Mouse (Mus musculus): ENCODE measurements around the gene Map4k5. TPM values are rescaled to one million over a fixed set of nuclear protein-coding genes. Genes with fewer than 3 reads are reported as not detected.

The Map4k5 gene
- polyA plus RNA-seq, 1 experiment = 0.17 TPM

GRCm38 (mm10) chr12:69800586-69800985, 92.4 kb downstream of the Map4k5 start:
- Histone ChIP-seq H3K4me3 (replicated peaks) (no peak overlapping the region), H3K36me3 (replicated peaks; ENCODE audit: low read length) (no peaks in the 10 kb centered on the region), H3K4me1 (no peaks in the 10 kb centered on the region)

GRCm38 (mm10) chr12:69796311-69796710, 96.7 kb downstream of the Map4k5 start:
- TF ChIP-seq FLI1 (IDR thresholded peaks at IDR 0.05; ENCODE audit: low read length) (no peak), GATA1 (IDR thresholded peaks at IDR 0.05; ENCODE audit: borderline replicate concordance, low read length) (no peak)
- H3K36me3 ChIP-seq (replicated peaks; ENCODE audit: low read length) = no peaks in the 10 kb centered on the region
- H3K4me3 ChIP-seq (replicated peaks) = no peak overlapping the region
- H3K4me1 ChIP-seq = peaks cover 4% of the 10 kb centered on the region
- H3K9me3 ChIP-seq = no peaks in the 10 kb centered on the region
- H3K27me3 ChIP-seq (replicated peaks) = peaks cover 25% of the 10 kb centered on the region

More at GRCm38 (mm10) chr12:69800586-69800985, 92.4 kb downstream of the Map4k5 start:
- no peak for TF ChIP-seq FLI1 (IDR thresholded peaks at IDR 0.05; ENCODE audit: low read length)
- TF ChIP-seq GATA1 (IDR thresholded peaks at IDR 0.05; ENCODE audit: borderline replicate concordance, low read length) = no peak
- peaks cover 6% of the 10 kb centered on the region for H3K27me3 ChIP-seq (replicated peaks)
- no peaks in the 10 kb centered on the region for H3K9me3 ChIP-seq

- Histone ChIP-seq H3K4me3 (replicated peaks) (peak within 1 kb of the TSS; percentile 93), H3K9me3 (no peaks in the 10 kb centered on the region), H3K36me3 (replicated peaks; ENCODE audit: low read length) (no peaks in the 10 kb centered on the region), H3K27me3 (replicated peaks) (peaks cover 67% of the 10 kb centered on the region), H3K4me1 (peaks cover 17% of the 10 kb centered on the region)
- TF ChIP-seq GATA1 (IDR thresholded peaks at IDR 0.05; ENCODE audit: borderline replicate concordance, low read length) (no peak), FLI1 (IDR thresholded peaks at IDR 0.05; ENCODE audit: low read length) (no peak)
These were observed 102.2 kb downstream of the Map4k5 start, which contains the start of gene Cdkl1 for GRCm38 (mm10) chr12:69790530-69791505. TSS of gene Cdkl1 (minus strand) at chr12:69791267.

- TF ChIP-seq FLI1 (IDR thresholded peaks at IDR 0.05; ENCODE audit: low read length) (no peak), GATA1 (IDR thresholded peaks at IDR 0.05; ENCODE audit: borderline replicate concordance, low read length) (no peak)
- Histone ChIP-seq H3K9me3 (no peaks in the 10 kb centered on the region), H3K36me3 (replicated peaks; ENCODE audit: low read length) (no peaks in the 10 kb centered on the region), H3K27me3 (replicated peaks) (peaks cover 69% of the 10 kb centered on the region), H3K4me1 (peaks cover 17% of the 10 kb centered on the region), H3K4me3 (replicated peaks) (peak overlapping the region; percentile 93)
These were observed 103.1 kb downstream of the Map4k5 start for GRCm38 (mm10) chr12:69789766-69790529.

DNA sequence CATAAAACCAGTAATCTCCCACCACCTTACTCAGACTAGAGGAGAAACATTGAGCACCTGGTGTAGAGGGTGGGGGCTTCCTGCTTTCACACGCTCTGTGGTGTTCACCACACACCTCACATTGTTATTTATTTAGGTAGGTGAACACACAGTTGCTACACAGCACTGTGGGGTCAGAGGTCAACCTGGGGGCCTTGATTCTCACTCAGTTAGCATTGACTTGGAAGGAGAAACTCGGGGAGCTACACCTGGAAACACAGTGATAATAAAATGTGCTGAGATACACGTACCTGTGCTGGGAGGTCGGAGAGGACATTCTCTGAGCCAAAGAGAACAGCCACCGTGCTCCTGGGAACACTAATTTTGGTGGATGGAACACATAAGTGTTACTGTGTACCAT, 104.6 kb downstream of the Map4k5 start:
- peaks cover 63% of the 10 kb centered on the region for H3K27me3 ChIP-seq (replicated peaks)

GRCm38 (mm10) chr12:69785471-69785870, 107.5 kb downstream of the Map4k5 start:
- Histone ChIP-seq H3K4me1 (peaks cover 8% of the 10 kb centered on the region), H3K36me3 (replicated peaks; ENCODE audit: low read length) (no peaks in the 10 kb centered on the region), H3K27me3 (replicated peaks) (peaks cover 59% of the 10 kb centered on the region), H3K4me3 (replicated peaks) (no peak overlapping the region), H3K9me3 (peaks cover 1% of the 10 kb centered on the region)
- no peak for TF ChIP-seq FLI1 (IDR thresholded peaks at IDR 0.05; ENCODE audit: low read length)
- no peak for TF ChIP-seq GATA1 (IDR thresholded peaks at IDR 0.05; ENCODE audit: borderline replicate concordance, low read length)

More for the DNA sequence above, 104.6 kb downstream of the Map4k5 start:
- Histone ChIP-seq H3K4me3 (replicated peaks) (no peak overlapping the region), H3K36me3 (replicated peaks; ENCODE audit: low read length) (no peaks in the 10 kb centered on the region), H3K4me1 (peaks cover 20% of the 10 kb centered on the region), H3K9me3 (no peaks in the 10 kb centered on the region)
- no peak for TF ChIP-seq FLI1 (IDR thresholded peaks at IDR 0.05; ENCODE audit: low read length)

GRCm38 (mm10) chr12:69783247-69784025, 109.6 kb downstream of the Map4k5 start:
- Histone ChIP-seq H3K4me3 (replicated peaks) (no peak overlapping the region), H3K36me3 (replicated peaks; ENCODE audit: low read length) (peaks cover 2% of the 10 kb centered on the region), H3K27me3 (replicated peaks) (peaks cover 39% of the 10 kb centered on the region), H3K9me3 (peaks cover 6% of the 10 kb centered on the region), H3K4me1 (peaks cover 3% of the 10 kb centered on the region)
- no peak for TF ChIP-seq FLI1 (IDR thresholded peaks at IDR 0.05; ENCODE audit: low read length)
- no peak for TF ChIP-seq GATA1 (IDR thresholded peaks at IDR 0.05; ENCODE audit: borderline replicate concordance, low read length)

DNA sequence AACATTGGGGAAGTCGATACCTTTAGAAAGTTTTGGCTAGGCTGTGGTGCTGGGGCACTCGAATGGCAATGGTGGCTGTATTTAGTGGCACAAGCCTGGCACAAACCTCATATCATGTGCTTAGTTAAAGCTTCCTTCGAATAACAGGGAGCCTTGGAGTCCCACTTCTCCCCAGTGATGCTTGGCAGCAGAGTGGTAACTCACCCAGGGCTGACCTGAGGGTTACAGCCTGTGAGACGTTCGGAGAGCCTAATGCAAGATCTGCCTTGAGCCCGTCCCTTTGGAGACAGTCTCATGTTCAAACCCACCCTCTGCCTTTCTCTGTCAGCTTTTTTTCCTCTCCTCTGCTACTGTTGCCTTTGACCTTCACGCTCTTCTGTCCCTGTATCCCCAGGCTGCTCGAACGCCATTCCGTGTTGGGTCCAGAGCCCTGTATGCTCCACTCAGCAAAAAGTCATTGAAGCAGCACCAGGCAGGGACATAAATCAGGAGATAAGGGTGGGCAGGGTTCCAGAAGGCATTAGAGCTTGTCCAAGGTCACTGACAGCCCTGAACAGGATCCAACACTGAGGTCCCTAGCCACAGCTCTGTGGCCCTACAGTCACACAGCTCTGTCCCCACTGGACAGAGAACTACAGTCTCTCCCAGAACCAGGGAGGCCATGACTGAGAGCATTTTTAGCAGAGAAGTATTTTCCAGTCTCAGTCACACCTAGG, 110.9 kb downstream of the Map4k5 start:
- Histone ChIP-seq H3K36me3 (replicated peaks; ENCODE audit: low read length) (peaks cover 2% of the 10 kb centered on the region), H3K4me3 (replicated peaks) (no peak overlapping the region)
- TF ChIP-seq GATA1 (IDR thresholded peaks at IDR 0.05; ENCODE audit: borderline replicate concordance, low read length) = no peak

GRCm38 (mm10) chr12:69781480-69781879, 111.5 kb downstream of the Map4k5 start:
- Histone ChIP-seq H3K4me1 (peaks cover 12% of the 10 kb centered on the region), H3K9me3 (peaks cover 6% of the 10 kb centered on the region), H3K27me3 (replicated peaks) (peaks cover 21% of the 10 kb centered on the region), H3K4me3 (replicated peaks) (no peak overlapping the region), H3K36me3 (replicated peaks; ENCODE audit: low read length) (peaks cover 2% of the 10 kb centered on the region)
- TF ChIP-seq FLI1 (IDR thresholded peaks at IDR 0.05; ENCODE audit: low read length) (no peak), GATA1 (IDR thresholded peaks at IDR 0.05; ENCODE audit: borderline replicate concordance, low read length) (no peak)

More for the DNA sequence above, 110.9 kb downstream of the Map4k5 start:
- peaks cover 6% of the 10 kb centered on the region for H3K9me3 ChIP-seq
- peaks cover 6% of the 10 kb centered on the region for H3K4me1 ChIP-seq
- peaks cover 27% of the 10 kb centered on the region for H3K27me3 ChIP-seq (replicated peaks)

Measured in megakaryocyte, embryonic 14.5 days (primary cell).